8 mouse cellular contexts compared by ENCODE assay signal in the genomic region with DNA sequence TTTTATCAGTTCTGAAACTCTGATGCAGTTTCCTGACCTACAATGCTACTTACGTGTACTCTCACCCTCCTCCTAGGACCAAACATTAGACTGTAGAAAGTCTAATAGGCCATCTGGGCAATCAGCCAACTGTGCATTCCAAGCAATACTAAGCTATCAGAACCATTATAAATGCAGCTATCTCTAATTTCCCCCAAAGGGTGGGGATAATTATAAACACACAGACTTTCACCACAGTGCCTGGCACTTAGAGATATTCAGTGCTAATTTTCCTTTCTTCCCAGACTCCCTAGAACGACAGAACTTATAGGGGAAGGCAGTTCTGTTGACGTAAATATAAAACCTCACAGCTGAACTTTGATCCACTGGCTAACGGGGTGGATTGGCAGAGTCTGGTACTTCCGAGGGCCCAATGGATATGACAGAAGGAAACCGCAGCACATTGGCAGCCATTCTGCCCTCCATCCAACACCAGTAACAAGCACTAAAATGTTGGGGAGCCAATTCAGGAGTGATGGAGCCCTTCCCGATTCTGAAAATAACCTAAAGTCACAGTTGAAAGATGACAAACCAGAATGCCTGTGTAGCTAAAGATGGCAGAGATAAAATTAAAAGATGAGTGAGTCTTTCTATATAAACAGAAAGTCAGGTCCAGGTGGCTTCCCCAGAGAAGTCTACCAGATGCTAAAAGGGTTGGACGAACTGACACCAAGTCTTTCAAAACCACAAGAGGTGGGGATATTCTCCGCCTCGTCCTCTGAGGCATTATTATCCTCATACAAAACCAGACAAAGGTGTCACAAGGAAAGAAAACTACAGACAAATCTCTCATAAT. TPM values are rescaled to one million over a fixed set of nuclear protein-coding genes. Genes with fewer than 3 reads are reported as not detected.
DNase-seq lines count a peak whose midpoint lies in the region; ATAC-seq and TF ChIP-seq lines count a peak whose summit lies in the region.

No protein-coding gene starts in this region.

- H3K9ac ChIP-seq in forebrain, embryonic 15.5 days (replicated peaks): no peak overlapping the region
- no peak overlapping the region for H3K9ac ChIP-seq in intestine, postnatal 0 days (ENCODE audit: low read depth, low read length)

- no peak overlapping the region for H3K4me3 ChIP-seq in forebrain, embryonic 15.5 days
- no peak overlapping the region for H3K4me3 ChIP-seq in intestine, postnatal 0 days (ENCODE audit: low read depth, low read length)

- no peaks in the 10 kb centered on the region for H3K36me3 ChIP-seq in forebrain, embryonic 15.5 days
- H3K36me3 ChIP-seq in intestine, postnatal 0 days (ENCODE audit: control insufficient read depth, insufficient read depth): no peaks in the 10 kb centered on the region

- no peaks in the 10 kb centered on the region for H3K9me3 ChIP-seq in forebrain, embryonic 15.5 days
- no peaks in the 10 kb centered on the region for H3K9me3 ChIP-seq in intestine, postnatal 0 days (ENCODE audit: control insufficient read depth)

- no peak for TF ChIP-seq CTCF in intestine, postnatal 0 days (IDR thresholded peaks at IDR 0.05; ENCODE audit: low read depth)

- H3K4me2 ChIP-seq in forebrain, embryonic 15.5 days (replicated peaks): no peak overlapping the region
- peak overlapping the region; percentile 1; the same call in 1 of the 2 replicates for H3K4me2 ChIP-seq in intestine, postnatal 0 days (replicated peaks; ENCODE audit: low read depth)

- peaks cover 10% of the 10 kb centered on the region for H3K4me1 ChIP-seq in forebrain, embryonic 15.5 days
- 0 out of 2 replicates have a peak, but pooled peaks cover 6% of the 10 kb centered on the region for H3K4me1 ChIP-seq in intestine, postnatal 0 days (replicated peaks; ENCODE audit: control insufficient read depth, insufficient read depth, low read length)

- no peaks in the 10 kb centered on the region for H3K27me3 ChIP-seq in forebrain, embryonic 15.5 days
- H3K27me3 ChIP-seq in intestine, postnatal 0 days (replicated peaks; ENCODE audit: control insufficient read depth, insufficient read depth, low read length): peaks cover 21% of the 10 kb centered on the region; the same call in 1 of the 2 replicates

- peak; percentile 49 to 86 for DNase-seq in adrenal gland, adult (ENCODE audit: inconsistent age in 2 of 2, low spot score in 1 of 2)
- no peak for DNase-seq in adrenal gland, adult 18-20 months (ENCODE audit: low spot score in 2 of 2)
- peak; percentile 33 for DNase-seq in A20 (ENCODE audit: low read depth, low spot score)
- DNase-seq in lung, postnatal 10 days: peak; percentile 79
- DNase-seq in left cerebral cortex, adult 9 months (ENCODE audit: low spot score in 2 of 2): no peak
- no peak for DNase-seq in layer of hippocampus, postnatal 10 days (ENCODE audit: low spot score in 2 of 2)

- 32% methylated on average over 10 of the region's 10 CpGs for WGBS in forebrain, embryonic 15.5 days
- WGBS in intestine, postnatal 0 days: 31% methylated on average over 10 of the region's 10 CpGs

- ATAC-seq in forebrain, embryonic 15.5 days (replicated peaks): no peak
- peak; percentile 76 for ATAC-seq in intestine, postnatal 0 days

- peak overlapping the region; percentile 36; the same call in 1 of the 2 replicates for H3K27ac ChIP-seq in forebrain, embryonic 15.5 days (replicated peaks)
- no peak overlapping the region for H3K27ac ChIP-seq in intestine, postnatal 0 days (ENCODE audit: low read depth, low read length)

RNA-seq across cellular contexts. Expression of a gene that starts 16.1 kb away (rescaled TPM):
- 10 to 100 TPM; 53.1 to 62.5 TPM for total RNA-seq in adrenal gland, adult 18-20 months (2021)
- 7.0 and 7.3 TPM in 2 replicates for polyA plus RNA-seq in forebrain, embryonic 15.5 days (2015; fragmentation: Nextera tagmentation; extraction: Ambion mirVana)
- 15.3 and 15.5 TPM in 2 replicates for polyA plus RNA-seq in intestine, postnatal 0 days (2015; fragmentation: Nextera tagmentation; extraction: Ambion mirVana)
- total RNA-seq in layer of hippocampus, postnatal 10 days (2021): 1 to 10 TPM; 6.5 to 7.0 TPM

Comparison
In these comparisons a context has a peak if more than half of its experiments do, and no peak if none do; other contexts are left out.
1. DNase-seq: peak in adrenal gland, adult (2 of 2), A20 (single experiment) and lung, postnatal 10 days (single experiment); none in adrenal gland, adult 18-20 months (0 of 2), left cerebral cortex, adult 9 months (0 of 2) and layer of hippocampus, postnatal 10 days (0 of 2).
2. RNA of a gene that starts 16.1 kb away (total RNA-seq): 53.1 to 62.5 TPM in adrenal gland, adult 18-20 months; 6.5 to 7.0 TPM in layer of hippocampus, postnatal 10 days; every median in the first group is over 4 times any median in the second.